Mouse (Mus musculus) embryonic facial prominence, embryonic 14.5 days (tissue): ENCODE results near the gene AL731706.1. TPM values are rescaled to one million over a fixed set of nuclear protein-coding genes. Genes with fewer than 3 reads are reported as not detected.

Source experiments
- ATAC-seq: fragments of 200-750 bp; cut with Nextera tagmentation; 2 replicates; pipeline ENCODE4 v1.8.0; 2017; ENCODE audit warnings: low read depth, moderate number of reproducible peaks, moderate TSS enrichment
- DNase-seq: peaks from one replicate; pipeline ENCODE4 v3.0.0-alpha.2; 2015; ENCODE audit warnings: low spot score
- H3K27ac ChIP-seq: fragments of 300-500 bp; sonication (generic); replicated peaks from 2 replicates; pipeline ENCODE4 v1.5.1; 2014; ENCODE audit warnings: low read depth, mild to moderate bottlenecking, low read length, moderate library complexity
- H3K27me3 ChIP-seq: fragments of 300-500 bp; sonication (generic); replicated peaks from 2 replicates; pipeline ENCODE4 v1.6.1; 2014; ENCODE audit warnings: low read length; ENCODE audit not compliant: control insufficient read depth, insufficient read depth
- H3K36me3 ChIP-seq: fragments of 300-500 bp; sonication (generic); 2 replicates; pipeline ENCODE4 v1.6.1; 2014; ENCODE audit warnings: low read length, mixed read lengths; ENCODE audit not compliant: control insufficient read depth, insufficient read depth
- H3K4me1 ChIP-seq: fragments of 300-500 bp; sonication (generic); 2 replicates; pipeline ENCODE4 v1.6.1; 2014; ENCODE audit warnings: antibody characterized with exemption, low read length; ENCODE audit not compliant: control insufficient read depth, insufficient read depth
- H3K4me2 ChIP-seq: fragments of 300-500 bp; sonication (generic); 2 replicates; pipeline ENCODE4 v1.6.1; 2014; ENCODE audit warnings: low read depth, mild to moderate bottlenecking, low read length, moderate library complexity, mixed read lengths
- H3K4me3 ChIP-seq: fragments of 300-500 bp; sonication (generic); 2 replicates; pipeline ENCODE4 v1.5.1; 2014; ENCODE audit warnings: low read depth, mild to moderate bottlenecking, low read length
- H3K9ac ChIP-seq: fragments of 300-500 bp; sonication (generic); 2 replicates; pipeline ENCODE4 v1.6.1; 2014; ENCODE audit warnings: low read depth, mild to moderate bottlenecking, low read length, moderate library complexity, mixed read lengths
- H3K9me3 ChIP-seq: fragments of 300-500 bp; sonication (generic); 2 replicates; pipeline ENCODE4 v1.6.1; 2016; ENCODE audit warnings: low read length; ENCODE audit not compliant: control insufficient read depth
- WGBS: fragments of 180-500 bp; shearing (Covaris S2); extraction: QIAGEN DNeasy Blood & Tissue Kit; methylation state at CpG from one replicate; pipeline ENCODE4 v1.1.7; 2014; 5-methylcytosine and 5-hydroxymethylcytosine counted together
- polyA plus RNA-seq: library from polyadenylated mRNA; unstranded; fragments of >200 nt; fragmentation: Nextera tagmentation; extraction: Ambion mirVana; gene quantifications from 2 replicates; pipeline ENCODE4 v1.2.1, GENCODE M21; 2014

AL731706.1 gene
- polyA plus RNA-seq = 32.2 and 39.3 TPM in 2 replicates

- Histone ChIP-seq H3K27ac (peak within 1 kb of the TSS; percentile 91), H3K9ac (peak within 1 kb of the TSS; percentile 83), H3K4me2 (peak within 1 kb of the TSS; percentile 61), H3K9me3 (no peaks in the 10 kb centered on the region), H3K4me1 (peaks cover 5% of the 10 kb centered on the region), H3K27me3 (no peaks in the 10 kb centered on the region), H3K4me3 (peak within 1 kb of the TSS; percentile 81), H3K36me3 (no peaks in the 10 kb centered on the region)
- under 1% methylated on average over 49 of the region's 49 CpGs for WGBS
- DNase-seq = peak; percentile 100
- ATAC-seq = peak; percentile 97
Observed at GRCm38 (mm10) chr2:136891068-136891950, at the start of gene AL731706.1, which contains the start of the genes Slx4ip and Mkks. Gene AL731706.1, minus strand, starts transcription at chr2:136891389. Gene Slx4ip, plus strand, starts transcription at chr2:136891218. Gene Mkks, minus strand, starts transcription at chr2:136891389.

- 77% methylated on average over 1 of the region's 1 CpGs for WGBS
- H3K4me2 ChIP-seq = no peak overlapping the region
- H3K27me3 ChIP-seq = no peaks in the 10 kb centered on the region
- no peaks in the 10 kb centered on the region for H3K36me3 ChIP-seq
- no peak overlapping the region for H3K9ac ChIP-seq
- H3K9me3 ChIP-seq = no peaks in the 10 kb centered on the region
- no peak overlapping the region for H3K4me3 ChIP-seq
- no peak overlapping the region for H3K27ac ChIP-seq
- ATAC-seq = no peak
- DNase-seq = no peak
- no peaks in the 10 kb centered on the region for H3K4me1 ChIP-seq
Observed at GRCm38 (mm10) chr2:136938249-136938648, 47.1 kb upstream of the AL731706.1 start.

GRCm38 (mm10) chr2:136936391-136937288, 45.5 kb upstream of the AL731706.1 start:
- Histone ChIP-seq H3K4me3 (no peak overlapping the region), H3K27ac (no peak overlapping the region), H3K27me3 (no peaks in the 10 kb centered on the region), H3K9me3 (no peaks in the 10 kb centered on the region), H3K36me3 (no peaks in the 10 kb centered on the region), H3K4me2 (no peak overlapping the region), H3K4me1 (no peaks in the 10 kb centered on the region), H3K9ac (no peak overlapping the region)
- ATAC-seq (no peak), DNase-seq (no peak)
- 89% methylated on average over 4 of the region's 4 CpGs for WGBS

- 0 out of 2 replicates have a peak, but pooled peaks have one; percentile 15 for ATAC-seq
- no peaks in the 10 kb centered on the region for H3K9me3 ChIP-seq
- 65% methylated on average over 4 of the region's 4 CpGs for WGBS
Observed at GRCm38 (mm10) chr2:136921003-136921408, 29.8 kb upstream of the AL731706.1 start.

GRCm38 (mm10) chr2:136920257-136920993, 29.2 kb upstream of the AL731706.1 start:
- no peak overlapping the region for H3K4me2 ChIP-seq
- no peaks in the 10 kb centered on the region for H3K36me3 ChIP-seq
- ATAC-seq (no peak), DNase-seq (no peak)
- no peaks in the 10 kb centered on the region for H3K27me3 ChIP-seq
- 80% methylated on average over 3 of the region's 3 CpGs for WGBS
- H3K4me1 ChIP-seq = peaks cover 5% of the 10 kb centered on the region; the same call in 1 of the 2 replicates
- H3K27ac ChIP-seq = no peak overlapping the region
- H3K9ac ChIP-seq = no peak overlapping the region
- H3K4me3 ChIP-seq = no peak overlapping the region
- no peaks in the 10 kb centered on the region for H3K9me3 ChIP-seq

More at GRCm38 (mm10) chr2:136921003-136921408, 29.8 kb upstream of the AL731706.1 start:
- no peak overlapping the region for H3K4me3 ChIP-seq
- H3K36me3 ChIP-seq = no peaks in the 10 kb centered on the region
- H3K27ac ChIP-seq = no peak overlapping the region
- H3K4me2 ChIP-seq = no peak overlapping the region
- H3K27me3 ChIP-seq = no peaks in the 10 kb centered on the region
- H3K9ac ChIP-seq = no peak overlapping the region
- peaks cover 5% of the 10 kb centered on the region; the same call in 1 of the 2 replicates for H3K4me1 ChIP-seq
- peak; percentile 35 for DNase-seq

GRCm38 (mm10) chr2:136919433-136919832, 28.2 kb upstream of the AL731706.1 start:
- WGBS = 83% methylated on average over 1 of the region's 1 CpGs
- 0 out of 2 replicates have a peak, but pooled peaks have one; percentile 26 for ATAC-seq

GRCm38 (mm10) chr2:136914334-136914902, 23.2 kb upstream of the AL731706.1 start:
- Histone ChIP-seq H3K4me1 (peaks cover 14% of the 10 kb centered on the region; the same call in 1 of the 2 replicates), H3K9ac (no peak overlapping the region), H3K9me3 (no peaks in the 10 kb centered on the region), H3K27me3 (no peaks in the 10 kb centered on the region), H3K27ac (no peak overlapping the region), H3K36me3 (no peaks in the 10 kb centered on the region), H3K4me3 (no peak overlapping the region), H3K4me2 (no peak overlapping the region)
- DNase-seq = peak; percentile 80
- no peak; the same call in 1 of the 2 replicates for ATAC-seq
- WGBS = 43% methylated on average over 3 of the region's 3 CpGs

More at GRCm38 (mm10) chr2:136919433-136919832, 28.2 kb upstream of the AL731706.1 start:
- Histone ChIP-seq H3K9ac (no peak overlapping the region), H3K36me3 (no peaks in the 10 kb centered on the region), H3K4me3 (no peak overlapping the region), H3K4me2 (no peak overlapping the region), H3K9me3 (no peaks in the 10 kb centered on the region), H3K27ac (no peak overlapping the region), H3K27me3 (no peaks in the 10 kb centered on the region), H3K4me1 (peaks cover 5% of the 10 kb centered on the region; the same call in 1 of the 2 replicates)
- peak; percentile 44 for DNase-seq
